Mouse (Mus musculus): Measurements from ENCODE around the gene Hbs1l.

DNA sequence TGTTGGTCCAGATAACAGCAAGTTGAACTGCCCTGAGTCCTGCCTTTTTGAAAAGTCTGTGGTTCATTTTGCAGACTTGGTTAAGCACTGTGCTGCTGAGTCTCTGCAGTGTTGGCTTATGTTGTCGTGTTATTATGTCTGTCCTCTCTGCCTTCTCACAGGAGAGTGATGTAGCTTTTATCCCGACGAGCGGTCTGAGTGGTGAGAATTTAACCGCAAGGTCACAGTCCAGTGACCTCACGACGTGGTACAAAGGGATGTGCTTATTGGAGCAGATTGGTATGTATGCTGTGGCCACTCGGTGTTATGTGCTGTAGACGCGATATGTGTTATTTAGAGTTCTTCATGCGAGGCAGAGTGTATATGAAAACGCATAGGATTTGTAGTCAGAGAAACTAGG lies 56.0 kb downstream of the Hbs1l start:
- TF ChIP-seq EP300 (IDR thresholded peaks at IDR 0.05; ENCODE audit: insufficient read depth, low read depth, low read length) (no peak), CTCF (IDR thresholded peaks at IDR 0.05) (no peak)

Data from heart, adult 2 months (tissue).